Mouse (Mus musculus) hindlimb bud, embryonic 11.5 days (tissue): ENCODE data around the gene Usp13.

ENCODE experiments used
- DNase-seq: peaks from one replicate; pipeline ENCODE4 v3.0.0-alpha.2; 2012; ENCODE audit warnings: low read depth, low spot score; ENCODE audit errors: extremely low spot score

The Usp13 gene

DNA sequence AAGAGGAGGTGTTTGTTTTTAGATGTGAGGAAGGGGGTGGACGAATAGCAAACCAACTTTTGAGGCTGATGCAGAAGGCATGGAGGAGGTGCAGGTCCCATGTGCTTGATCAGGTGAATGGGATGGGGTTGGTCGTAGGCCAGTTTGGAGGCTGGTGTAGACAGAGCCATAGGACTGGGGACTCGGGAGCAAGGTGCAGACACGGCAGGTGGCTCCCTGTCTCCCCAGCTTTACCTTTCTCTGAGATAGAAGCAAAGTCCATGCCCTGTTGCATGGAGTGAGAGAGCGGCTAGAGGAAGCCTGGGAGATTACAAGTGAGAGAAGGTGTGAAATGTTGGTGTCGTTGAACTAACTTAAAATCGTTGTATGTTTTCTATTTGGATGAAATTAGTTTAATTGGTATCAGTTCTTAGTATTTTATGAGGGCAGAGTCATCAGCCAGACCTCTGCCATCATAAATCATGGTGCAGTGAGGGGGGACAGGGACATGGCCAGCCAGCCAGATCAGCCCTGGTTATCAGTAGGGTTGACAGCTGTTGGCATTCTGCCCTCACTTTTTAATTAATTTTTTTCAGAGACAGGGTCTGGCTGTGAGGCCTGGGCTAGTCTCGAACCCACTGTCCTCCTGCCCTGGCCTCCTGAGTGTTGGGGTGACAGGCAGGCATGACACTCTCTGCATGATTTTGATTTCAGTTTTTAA is 122.6 kb downstream of the Usp13 start:
- no peak for DNase-seq

DNA sequence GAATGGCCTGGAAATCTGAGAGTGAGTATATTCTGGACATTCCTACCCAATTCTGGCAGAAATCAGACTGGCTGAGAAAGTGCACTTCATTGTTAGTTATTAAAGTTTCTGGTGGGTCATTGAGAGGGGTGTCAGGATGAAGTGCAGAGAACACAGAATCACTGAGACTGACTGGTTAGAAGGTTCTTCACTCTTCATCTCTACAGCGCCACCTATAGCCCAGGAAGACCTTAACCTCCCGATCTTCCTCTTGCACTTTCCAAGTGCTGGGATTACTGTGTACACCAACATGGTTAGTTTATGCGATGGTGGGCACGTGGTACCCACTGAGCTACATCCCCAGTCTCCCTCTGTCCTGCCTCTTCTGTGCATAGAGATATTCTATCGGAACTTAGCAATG is 130.1 kb downstream of the Usp13 start:
- no peak for DNase-seq

DNA sequence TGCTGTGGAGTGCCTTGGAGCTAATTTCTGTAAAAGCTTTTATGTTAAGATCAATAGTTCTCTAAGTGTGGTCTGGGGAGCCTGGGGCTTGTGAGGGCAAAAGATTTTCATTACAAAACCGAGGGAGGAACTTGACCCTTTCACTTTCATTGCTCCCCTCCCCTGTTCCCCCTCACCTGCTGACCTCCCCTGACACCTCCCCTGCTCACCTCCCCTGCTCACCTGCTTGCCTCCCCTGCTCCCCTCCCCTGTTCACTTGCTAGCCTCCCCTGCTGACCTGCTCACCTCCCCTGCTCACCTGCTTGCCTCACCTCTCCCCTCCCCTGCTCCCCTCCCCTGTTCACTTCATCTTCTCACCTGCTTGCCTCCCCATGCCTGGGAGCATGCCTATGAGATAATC is 134.0 kb downstream of the Usp13 start:
- DNase-seq = no peak

DNA sequence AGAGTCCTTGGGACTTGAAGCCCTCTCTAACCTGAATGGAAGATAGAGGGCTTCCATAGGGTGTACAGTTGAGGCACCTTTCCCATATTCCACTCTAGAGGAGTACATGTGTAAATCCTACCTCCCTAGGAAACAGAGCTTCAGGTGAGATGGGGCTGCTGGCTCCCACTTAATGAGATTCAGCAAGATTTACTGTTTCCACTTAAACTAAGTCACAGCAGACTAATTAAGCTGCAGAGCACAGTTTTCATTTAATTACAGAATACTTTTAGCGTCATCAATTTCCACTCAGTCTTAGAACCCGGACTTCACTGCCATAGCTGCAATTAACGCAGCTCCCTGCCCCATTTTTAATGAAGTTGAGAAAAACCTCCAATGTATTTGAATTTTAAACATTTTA is 144.1 kb downstream of the Usp13 start:
- DNase-seq = no peak

DNA sequence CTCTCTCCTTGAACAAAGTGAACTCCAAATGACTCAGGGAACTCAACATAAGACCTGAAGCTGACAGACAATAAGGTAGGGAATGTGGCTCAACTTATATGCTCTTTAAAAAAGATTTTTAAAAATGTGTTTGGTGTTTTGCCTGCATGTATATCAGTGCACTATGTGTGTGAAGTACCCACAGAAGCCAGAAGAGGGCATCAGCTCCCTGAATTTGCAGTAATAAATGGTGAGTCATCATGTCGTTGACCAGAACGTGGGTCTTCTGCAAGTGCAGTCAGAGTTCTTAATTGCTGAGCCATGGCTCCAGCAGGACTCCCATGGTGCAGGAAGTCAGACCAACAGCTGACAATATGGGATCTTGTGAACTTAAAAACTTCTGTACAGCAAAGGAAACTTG is 148.2 kb downstream of the Usp13 start:
- DNase-seq = no peak

DNA sequence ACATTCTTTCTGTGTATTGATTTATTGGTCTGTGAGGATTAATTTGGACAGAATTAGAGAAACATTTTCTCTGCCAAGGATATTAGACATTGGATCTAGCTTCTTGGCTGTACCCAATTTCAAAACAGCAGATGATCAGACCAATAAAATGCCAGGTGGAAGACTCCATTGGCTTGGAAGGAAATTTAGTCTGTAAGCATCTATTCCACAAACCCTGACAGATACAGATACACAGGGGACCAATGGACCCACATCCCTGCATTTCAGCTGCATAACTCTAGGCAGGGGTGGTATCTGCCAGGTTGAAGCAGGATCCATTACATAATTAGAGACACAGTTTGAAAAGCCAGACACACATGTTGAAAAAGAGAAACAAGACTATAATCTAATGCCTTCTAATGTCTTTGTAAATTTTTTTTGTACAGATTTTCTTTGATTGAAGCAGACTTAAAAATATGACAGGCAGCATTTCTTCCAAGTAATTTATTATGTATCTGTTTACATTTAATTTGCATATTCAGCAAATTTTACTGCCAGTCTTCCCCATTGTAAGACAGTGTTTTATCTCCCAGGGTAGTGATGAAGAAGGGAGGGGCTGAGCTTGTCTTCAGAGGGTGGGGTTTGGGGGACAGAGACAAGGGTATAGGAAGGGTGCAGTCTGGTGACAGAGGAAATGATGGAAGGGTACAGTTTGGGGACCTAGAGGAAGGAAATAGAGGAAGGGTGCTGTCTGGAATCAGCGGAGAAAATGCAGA is 151.5 kb downstream of the Usp13 start:
- DNase-seq = no peak

DNA sequence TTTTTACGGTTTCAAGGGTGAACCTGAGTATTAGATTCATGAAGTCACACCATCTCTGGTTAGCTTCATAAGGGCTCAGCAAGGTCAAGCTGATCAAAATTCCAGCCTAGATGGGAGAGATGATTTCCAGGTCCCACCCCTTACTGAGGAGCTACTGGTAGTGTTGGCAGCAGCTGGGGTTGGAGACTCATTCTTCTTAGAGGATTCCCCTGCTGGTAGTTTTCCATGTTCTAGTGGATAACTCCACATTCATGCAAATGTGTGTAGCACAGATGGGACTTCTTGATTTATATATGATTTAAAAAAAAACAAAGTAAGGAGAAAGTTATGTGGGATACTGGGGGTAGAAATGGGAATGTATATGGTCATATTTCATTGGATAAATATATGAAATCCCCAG is 152.9 kb downstream of the Usp13 start:
- DNase-seq = no peak

DNA sequence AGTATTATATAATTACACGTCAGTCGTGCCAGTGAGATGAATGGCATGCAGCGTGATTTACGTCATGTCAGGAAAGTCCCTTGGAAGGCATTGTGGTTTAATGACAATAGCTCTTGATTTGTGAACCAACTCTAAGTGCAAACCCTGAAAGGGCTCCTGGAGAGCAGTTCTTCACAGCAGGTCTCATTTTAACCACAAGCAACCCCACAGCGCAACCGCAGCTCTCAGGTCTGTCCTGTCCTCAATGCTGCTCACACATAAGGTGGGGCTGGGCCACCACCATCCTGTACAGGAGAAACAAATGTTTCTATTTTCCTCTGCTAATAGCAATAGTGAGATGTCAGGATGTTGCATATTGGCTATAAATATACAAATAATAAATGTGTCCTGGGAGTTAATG is 161.9 kb downstream of the Usp13 start:
- DNase-seq = no peak

DNA sequence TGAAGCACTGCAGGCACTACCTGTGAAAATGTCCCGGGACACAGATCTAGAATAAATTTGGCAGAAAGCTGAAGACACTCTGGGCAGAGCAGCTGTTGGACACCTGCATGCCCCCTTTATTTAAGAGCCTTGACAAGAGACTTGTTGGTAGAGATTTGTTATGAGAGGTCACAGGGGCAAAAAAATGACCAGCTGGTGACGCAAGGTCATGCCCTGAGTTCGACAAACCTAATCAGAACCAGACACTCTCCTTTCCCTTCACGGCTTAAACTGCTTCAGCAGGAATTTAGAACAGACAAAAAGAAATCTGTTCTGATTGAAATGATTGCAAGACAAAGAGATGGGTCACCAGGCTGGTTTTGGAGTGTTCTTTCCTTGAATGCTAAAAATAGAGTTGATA is 162.6 kb downstream of the Usp13 start:
- no peak for DNase-seq

DNA sequence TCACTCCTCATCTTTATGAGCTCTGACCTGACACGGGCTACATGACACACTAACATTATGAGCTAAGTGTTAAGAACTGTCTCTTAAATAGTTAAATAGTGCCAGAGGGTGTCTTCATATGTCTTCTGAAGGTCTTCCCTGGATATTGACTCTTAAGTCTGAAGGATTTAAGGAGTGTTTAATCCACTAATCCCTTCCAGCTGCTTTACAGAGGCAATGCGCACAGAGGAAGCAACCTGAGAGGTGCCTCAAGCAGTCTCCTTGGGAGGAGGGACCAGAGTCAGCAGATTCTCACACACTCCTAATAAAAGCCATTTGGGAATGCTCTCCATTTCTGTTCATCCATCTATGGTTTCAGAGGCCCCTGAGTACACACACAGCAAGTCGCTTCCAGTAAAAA is 167.8 kb downstream of the Usp13 start:
- DNase-seq = no peak
